Mouse (Mus musculus): Measurements from ENCODE around the gene Actl6b. TPM values are rescaled to one million over a fixed set of nuclear protein-coding genes. Genes with fewer than 3 reads are reported as not detected.
A peak's percentile ranks its signal among the peaks of the same experiment; 100 is the strongest.

Gene Actl6b
- polyA plus RNA-seq, 1 experiment from 2014 or later: not detected

DNA sequence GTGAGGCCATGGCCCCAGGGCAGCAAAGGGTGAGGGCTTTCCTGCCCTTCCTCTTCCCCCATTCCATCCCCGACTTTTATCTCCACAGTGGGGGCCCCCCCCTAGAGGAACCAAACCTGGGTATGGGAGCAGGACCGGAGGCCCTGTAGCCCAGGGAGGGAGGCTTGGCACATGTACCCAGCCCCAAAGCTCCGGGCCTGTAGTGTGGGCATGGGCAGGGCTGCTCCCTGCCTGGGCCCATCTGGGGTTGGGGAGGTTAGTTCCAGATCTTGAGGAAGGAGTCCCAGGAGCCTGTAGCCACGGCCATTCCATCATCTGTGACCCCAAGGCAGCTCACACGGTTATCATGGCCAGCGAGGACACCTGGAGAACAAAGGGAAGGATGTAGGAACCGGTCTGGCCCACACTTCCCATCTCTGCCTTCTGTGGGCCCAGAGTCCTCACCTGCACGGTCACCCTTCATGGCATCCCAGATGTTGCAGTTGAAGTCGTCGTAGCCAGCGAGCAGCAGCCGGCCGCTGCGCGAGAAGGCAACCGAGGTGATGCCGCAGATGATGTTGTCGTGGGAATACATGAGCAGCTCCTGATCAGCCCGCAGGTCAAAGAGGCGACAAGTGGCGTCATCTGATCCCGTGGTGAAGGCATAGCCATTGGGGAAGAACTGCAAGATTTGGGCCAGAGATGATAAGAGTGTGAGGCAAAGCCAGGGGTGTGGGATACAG lies 24.9 kb upstream of the Actl6b start:
- ChIA-PET POLR2A (interaction anchor here (2.4 kb wide), 1 partner anchor 9 kb away, joined by 9 read pairs; the partner anchor contains the start of gene Gigyf1), CTCF (interaction anchor here (1.1 to 3.7 kb wide), 2 partner anchors 9 to 14 kb away, joined by 3 to 17 read pairs; partner anchors contain the start of gene Gigyf1)
- no peak for TF ChIP-seq CTCF (IDR thresholded peaks at IDR 0.05)
- no peaks in the 10 kb centered on the region for H3K27me3 ChIP-seq
- in situ Hi-C loops (cut with MboI; ENCODE audit: low pct_unique_long_range_greater_than_20kb): no loop called here
- no peak for ATAC-seq
- DNase-seq (ENCODE audit: low read depth, low spot score): no peak

DNA sequence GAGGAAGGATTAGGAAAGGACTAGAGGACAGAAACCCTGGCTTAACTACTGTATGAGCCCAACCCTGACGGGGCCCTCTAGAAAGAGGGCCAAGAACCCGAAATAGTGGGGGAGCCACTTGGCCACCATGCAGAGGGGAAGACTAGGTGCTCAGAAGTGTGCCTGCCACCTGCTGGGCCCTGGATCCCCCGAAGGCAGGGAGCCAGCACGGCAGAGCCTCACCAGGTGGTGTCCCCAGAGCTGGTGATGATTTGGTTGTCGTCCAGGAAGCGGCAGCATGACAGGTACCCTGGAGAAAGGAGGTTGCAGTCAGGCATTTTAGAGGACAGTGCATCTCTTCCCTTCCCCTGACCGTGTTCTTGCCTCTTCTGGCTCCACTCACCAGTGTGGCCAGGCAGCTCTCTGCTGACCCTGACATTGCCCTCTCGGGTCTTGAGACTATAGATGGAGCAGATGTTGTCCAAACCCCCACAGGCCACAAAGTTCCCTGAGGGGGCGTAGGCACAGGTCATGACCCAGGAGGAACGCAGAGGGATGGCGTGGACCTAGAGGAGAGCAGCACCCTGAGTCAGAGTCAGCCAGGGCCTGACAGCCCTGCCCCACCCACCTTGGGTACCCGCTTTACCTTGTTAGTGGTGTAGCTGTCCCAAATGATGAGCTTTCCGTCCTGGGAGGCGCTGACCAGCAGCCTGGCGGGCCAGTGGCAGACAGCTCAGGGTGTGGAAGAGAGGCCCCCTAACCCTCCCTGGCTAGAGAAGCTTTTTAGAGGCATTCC lies 23.9 kb upstream of the Actl6b start:
- CTCF ChIA-PET: interaction anchor here (3.7 kb wide), 1 partner anchor 10 kb away, joined by 17 read pairs; the partner anchor contains the start of gene Gigyf1
- in situ Hi-C loops (cut with MboI; ENCODE audit: low pct_unique_long_range_greater_than_20kb): no loop called here
- TF ChIP-seq CTCF (IDR thresholded peaks at IDR 0.05): no peak
- no peak for DNase-seq (ENCODE audit: low read depth, low spot score)
- POLR2A ChIA-PET: interaction anchor here (0.5 to 2.4 kb wide), 5 partner anchors 8 to 18 kb away, joined by 3 to 9 read pairs (median 5); partner anchors contain the start of gene Gigyf1
- H3K27me3 ChIP-seq: no peaks in the 10 kb centered on the region
- no peak for ATAC-seq

DNA sequence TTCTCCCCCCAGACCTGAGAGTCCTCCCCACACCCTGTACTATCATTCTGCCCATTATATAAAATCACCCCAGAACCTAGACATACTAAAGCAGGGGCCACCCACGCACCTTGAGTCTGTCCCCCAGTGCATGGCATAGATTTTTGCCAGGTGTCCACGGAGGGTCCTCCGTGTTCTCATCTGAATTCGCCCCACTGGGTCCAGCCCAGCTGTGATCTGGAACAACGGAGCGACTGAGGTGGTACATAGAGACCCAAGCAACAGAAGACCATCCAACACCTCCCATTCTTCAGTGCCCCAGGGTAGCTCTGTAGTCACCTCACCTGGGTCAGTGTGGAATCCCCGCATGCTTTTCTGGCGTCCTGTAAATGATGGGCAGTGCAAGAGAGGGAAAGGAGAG lies 23.2 kb upstream of the Actl6b start:
- DNase-seq (ENCODE audit: low read depth, low spot score): no peak
- in situ Hi-C loops (cut with MboI; ENCODE audit: low pct_unique_long_range_greater_than_20kb): loop anchor here (5.0 kb wide), 3 partner anchors 72 to 232 kb away; partner anchors contain the start of gene Mospd3

DNA sequence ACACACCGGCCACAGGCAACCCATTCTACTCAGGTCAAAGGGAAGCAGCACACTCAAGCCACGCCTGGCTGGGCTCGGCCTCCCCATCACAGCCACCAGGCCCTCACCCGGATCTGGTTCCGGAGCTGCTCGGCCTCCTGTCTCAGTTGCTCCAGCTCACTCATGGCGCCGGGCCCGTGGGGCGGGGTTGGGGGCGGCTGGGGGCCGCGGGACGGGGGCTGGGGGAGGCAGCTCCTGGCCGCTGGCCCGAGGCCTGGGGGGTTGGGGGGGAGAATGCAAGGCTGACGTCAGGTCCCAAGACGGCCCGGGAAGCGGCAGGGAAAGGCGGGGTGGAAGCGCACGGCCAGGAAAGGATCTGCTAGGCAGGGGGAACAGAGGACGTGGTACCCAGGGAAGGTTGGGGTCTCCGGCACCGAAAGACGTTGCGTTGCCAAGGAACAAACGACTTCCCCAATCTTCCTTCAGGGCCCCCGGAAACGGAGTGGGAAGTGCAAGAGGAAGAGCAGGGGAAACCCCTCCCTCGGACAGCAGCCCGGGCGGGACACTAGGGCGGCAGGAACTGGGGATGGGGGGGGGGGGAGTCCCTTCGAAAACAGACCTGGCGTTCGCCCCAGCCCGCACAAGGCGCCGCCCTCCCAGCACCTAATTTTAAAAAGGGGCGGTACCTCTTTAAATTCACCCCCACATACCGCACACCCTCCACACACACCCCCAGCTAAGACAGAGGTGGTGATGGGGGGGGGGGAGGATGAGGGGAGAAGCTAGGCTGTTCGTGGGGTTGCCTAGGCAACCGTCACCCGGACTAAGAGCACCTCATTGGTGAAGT lies 22.5 kb upstream of the Actl6b start:
- POLR2A ChIA-PET: interaction anchor here (0.8 to 3.2 kb wide), 12 partner anchors 11 to 116 kb away, joined by 3 to 9 read pairs (median 5); partner anchors contain the start of genes Gigyf1, Irs3 and Mospd3
- no peak for DNase-seq (ENCODE audit: low read depth, low spot score)

More for the DNA sequence above, 23.2 kb upstream of the Actl6b start:
- TF ChIP-seq CTCF (IDR thresholded peaks at IDR 0.05): no peak
- no peak for ATAC-seq
- CTCF ChIA-PET: interaction anchor here (3.7 kb wide), 1 partner anchor 11 kb away, joined by 17 read pairs; the partner anchor contains the start of gene Gigyf1
- no peaks in the 10 kb centered on the region for H3K27me3 ChIP-seq
- POLR2A ChIA-PET: interaction anchor here (0.6 to 3.2 kb wide), 5 partner anchors 7 to 71 kb away, joined by 3 to 9 read pairs (median 6); partner anchors contain the start of genes Gigyf1 and Mospd3

DNA sequence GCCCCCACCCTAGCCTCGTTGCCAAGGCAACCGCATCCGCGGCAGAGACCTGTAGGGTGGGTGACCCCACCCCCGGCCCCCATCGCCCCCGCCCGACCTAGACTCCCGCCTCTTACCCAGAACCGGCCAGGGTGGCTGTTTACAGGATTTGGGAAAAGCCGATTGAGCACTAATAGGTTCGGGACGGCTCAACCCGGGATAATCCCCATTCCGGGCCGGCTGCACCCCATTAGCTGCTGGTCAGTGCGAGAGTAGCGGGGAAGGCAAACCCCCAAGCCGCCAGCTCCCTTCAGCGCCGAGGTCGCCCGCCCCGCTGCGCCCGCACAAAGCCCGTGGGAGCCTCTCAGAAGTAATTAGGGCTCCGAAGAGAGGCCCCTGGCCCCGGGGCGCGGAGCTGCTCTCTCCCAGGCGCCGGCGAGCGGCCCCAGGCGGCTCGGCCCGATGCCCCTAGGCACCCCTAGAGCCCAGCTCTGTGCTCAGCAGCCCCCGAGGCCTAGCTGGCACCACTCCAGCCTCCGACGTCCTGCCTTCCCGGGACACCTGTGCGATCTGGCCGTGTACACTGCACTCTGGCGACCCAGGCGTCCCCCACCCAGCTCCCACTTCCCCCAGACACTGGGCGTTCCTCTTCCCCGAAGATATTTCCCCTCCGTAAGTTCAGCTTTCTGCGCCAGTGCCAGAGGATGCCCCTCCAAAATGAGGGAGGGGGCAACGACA lies 21.7 kb upstream of the Actl6b start:
- no peak for TF ChIP-seq CTCF (IDR thresholded peaks at IDR 0.05)
- CTCF ChIA-PET: interaction anchor here (0.9 to 3.7 kb wide), 4 partner anchors 12 to 122 kb away, joined by 3 to 17 read pairs (median 8); partner anchors contain the start of genes Gigyf1 and Pop7

More for the DNA sequence above, 22.5 kb upstream of the Actl6b start:
- CTCF ChIA-PET: interaction anchor here (1.7 to 3.7 kb wide), 3 partner anchors 12 to 29 kb away, joined by 5 to 17 read pairs (median 11); partner anchors contain the start of genes Gigyf1 and Pop7
- in situ Hi-C loops (cut with MboI; ENCODE audit: low pct_unique_long_range_greater_than_20kb): loop anchor here (5.0 kb wide), 3 partner anchors 72 to 232 kb away; partner anchors contain the start of gene Mospd3
- ATAC-seq: peak; percentile 14
- H3K27me3 ChIP-seq: no peaks in the 10 kb centered on the region
- TF ChIP-seq CTCF (IDR thresholded peaks at IDR 0.05): no peak

DNA sequence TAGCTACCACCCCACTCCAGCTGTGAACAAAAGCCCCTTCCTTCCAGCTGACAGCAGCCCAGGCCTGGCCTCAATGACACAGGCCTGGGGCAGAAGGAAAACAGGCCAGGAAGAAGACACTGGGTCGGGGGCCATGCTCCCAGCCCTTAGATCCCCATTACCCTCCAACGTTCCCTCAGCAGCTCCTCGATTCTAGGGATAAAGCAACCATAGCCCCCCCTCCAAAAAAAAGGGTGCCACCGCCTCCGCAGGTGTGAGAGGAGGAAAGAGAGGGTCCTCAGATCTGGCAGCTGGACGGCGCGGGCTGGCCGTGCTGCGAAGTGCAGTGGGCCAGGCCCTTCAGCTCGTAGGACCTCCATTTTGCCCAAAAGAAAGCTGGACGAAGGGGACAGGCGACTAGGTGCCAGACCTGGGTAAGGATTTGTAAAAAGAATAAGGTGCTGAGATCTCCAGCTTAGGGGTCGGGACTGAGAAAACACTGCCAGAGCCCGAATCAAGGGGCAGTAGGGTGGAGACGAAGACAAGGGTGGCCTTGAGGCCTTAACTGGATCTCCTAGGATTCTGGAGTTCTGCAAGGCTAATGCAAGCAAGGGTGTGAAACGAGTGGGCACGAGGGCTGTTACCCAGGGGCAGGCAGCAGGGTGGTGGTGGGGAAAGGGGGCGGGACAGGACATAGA lies 21.0 kb upstream of the Actl6b start:
- ATAC-seq: no peak
- CTCF ChIA-PET: interaction anchor here (0.9 to 1.7 kb wide), 3 partner anchors 19 to 121 kb away, joined by 3 to 11 read pairs (median 5); partner anchors contain the start of gene Pop7
- no peak for TF ChIP-seq CTCF (IDR thresholded peaks at IDR 0.05)
- in situ Hi-C loops (cut with MboI; ENCODE audit: low pct_unique_long_range_greater_than_20kb): loop anchor here (5.0 kb wide), 3 partner anchors 70 to 230 kb away; partner anchors contain the start of gene Mospd3
- H3K27me3 ChIP-seq: no peaks in the 10 kb centered on the region
- no peak for DNase-seq (ENCODE audit: low read depth, low spot score)
- POLR2A ChIA-PET: interaction anchor here (0.6 to 3.2 kb wide), 11 partner anchors 9 to 222 kb away, joined by 3 to 12 read pairs (median 5); partner anchors contain the start of genes Gm20605, Irs3 and Mospd3

More for the DNA sequence above, 21.7 kb upstream of the Actl6b start:
- in situ Hi-C loops (cut with MboI; ENCODE audit: low pct_unique_long_range_greater_than_20kb): loop anchor here (5.0 kb wide), 3 partner anchors 71 to 231 kb away; partner anchors contain the start of gene Mospd3
- POLR2A ChIA-PET: interaction anchor here (0.6 to 3.2 kb wide), 13 partner anchors 8 to 221 kb away, joined by 3 to 12 read pairs (median 5); partner anchors contain the start of genes Gm20605, Irs3 and Mospd3
- no peak for DNase-seq (ENCODE audit: low read depth, low spot score)
- H3K27me3 ChIP-seq: no peaks in the 10 kb centered on the region
- ATAC-seq: peak; percentile 6

DNA sequence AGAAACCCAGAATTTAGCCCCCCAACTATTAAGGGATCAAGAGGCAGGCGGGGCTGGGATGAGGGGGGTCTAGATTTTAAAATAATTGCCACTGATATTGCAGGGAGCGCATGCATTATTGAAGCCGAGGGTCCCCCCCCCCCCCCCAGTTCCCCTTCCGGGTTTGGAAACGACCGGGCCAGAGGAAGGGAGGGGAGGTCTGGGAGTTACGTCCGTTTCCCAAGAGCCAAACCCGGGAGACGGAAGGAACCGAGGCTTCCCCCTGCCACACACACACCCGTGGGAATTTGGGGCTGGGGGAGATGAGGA lies 20.6 kb upstream of the Actl6b start:
- no peak for DNase-seq (ENCODE audit: low read depth, low spot score)
- ChIA-PET CTCF (interaction anchor here (1.7 kb wide), 2 partner anchors 20 to 31 kb away, joined by 5 to 11 read pairs; partner anchors contain the start of gene Pop7), POLR2A (interaction anchor here (0.6 to 3.2 kb wide), 5 partner anchors 9 to 103 kb away, joined by 3 to 12 read pairs (median 5); partner anchors contain the start of gene Mospd3)
- TF ChIP-seq CTCF (IDR thresholded peaks at IDR 0.05): no peak
- peak; percentile 1 for ATAC-seq
- in situ Hi-C loops (cut with MboI; ENCODE audit: low pct_unique_long_range_greater_than_20kb): loop anchor here (5.0 kb wide), 3 partner anchors 70 to 230 kb away; partner anchors contain the start of gene Mospd3
- H3K27me3 ChIP-seq: no peaks in the 10 kb centered on the region
